Mouse (Mus musculus) megakaryocyte-erythroid progenitor cell, adult 5-6 weeks (primary cell): ENCODE results near the gene Pym1. TPM values are rescaled to one million over a fixed set of nuclear protein-coding genes. Genes with fewer than 3 reads are reported as not detected.

ENCODE experiments used
- ATAC-seq: replicated peaks from 2 replicates; pipeline ENCODE4 v1.8.0; 2016; ENCODE audit warnings: mild to moderate bottlenecking, inconsistent platforms; ENCODE audit not compliant: severe bottlenecking, poor library complexity, low FRiP score, low TSS enrichment
- total RNA-seq, 2 experiments: library from RNA; stranded (forward) in 1 of 2; stranded (reverse) in 1 of 2; fragments of 200-1000, 215-1000 nt in 1 of 2; fragments of >200 nt in 1 of 2; fragmentation: Nextera tagmentation in 1 of 2; gene quantifications; 2 replicates each; pipeline ENCODE4 v1.2.3; 2014 to 2017

Pym1 gene
- total RNA-seq, 2 experiments from 2014 or later = 27.0 to 38.0 TPM

GRCm38 (mm10) chr10:128744211-128744610 is 3.5 kb upstream of the Pym1 start:
- ATAC-seq = no peak

GRCm38 (mm10) chr10:128744680-128745601 is 2.7 kb upstream of the Pym1 start, which contains the start of gene Dgka:
Dgka (minus strand) TSS chr10:128744855.
- no peak for ATAC-seq

- no peak for ATAC-seq
Observed at GRCm38 (mm10) chr10:128745946-128746613, 1.6 kb upstream of the Pym1 start.

GRCm38 (mm10) chr10:128746972-128747645 is 580 bp upstream of the Pym1 start:
- no peak for ATAC-seq

GRCm38 (mm10) chr10:128748252-128748864 is 669 bp downstream of the Pym1 start:
- ATAC-seq = peak; percentile 82

GRCm38 (mm10) chr10:128772895-128773294 is 25.2 kb downstream of the Pym1 start:
- ATAC-seq = no peak

- ATAC-seq = peak; percentile 85
Observed at GRCm38 (mm10) chr10:128773685-128774084, 26.0 kb downstream of the Pym1 start.

GRCm38 (mm10) chr10:128778441-128778840 is 30.8 kb downstream of the Pym1 start:
- no peak for ATAC-seq

GRCm38 (mm10) chr10:128779011-128779795 is 31.5 kb downstream of the Pym1 start:
- peak; percentile 63 for ATAC-seq

- ATAC-seq = no peak
Observed at GRCm38 (mm10) chr10:128780200-128780599, 32.5 kb downstream of the Pym1 start.

- no peak for ATAC-seq
Observed at GRCm38 (mm10) chr10:128790398-128791124, 42.9 kb downstream of the Pym1 start, which contains the start of gene Mmp19. Mmp19 (plus strand) TSS chr10:128790910.

GRCm38 (mm10) chr10:128792041-128792440 is 44.4 kb downstream of the Pym1 start:
- ATAC-seq = no peak

GRCm38 (mm10) chr10:128793258-128793657 is 45.6 kb downstream of the Pym1 start:
- no peak for ATAC-seq

- ATAC-seq = no peak
Observed at GRCm38 (mm10) chr10:128794391-128794790, 46.7 kb downstream of the Pym1 start.

GRCm38 (mm10) chr10:128795581-128795980 is 47.9 kb downstream of the Pym1 start:
- no peak for ATAC-seq

GRCm38 (mm10) chr10:128798676-128799075 is 51.0 kb downstream of the Pym1 start:
- no peak for ATAC-seq

GRCm38 (mm10) chr10:128801981-128802495 is 54.3 kb downstream of the Pym1 start:
- ATAC-seq = no peak

GRCm38 (mm10) chr10:128802956-128803355 is 55.3 kb downstream of the Pym1 start:
- no peak for ATAC-seq
